Mouse (Mus musculus): ENCODE results near the gene Poll.

GRCm38 (mm10) chr19:45591704-45592103, 31.4 kb upstream of the Poll start:
- no peak for TF ChIP-seq CTCF (IDR thresholded peaks at IDR 0.05; ENCODE audit: extremely low read depth, insufficient read depth, insufficient read length, insufficient replicate concordance)
- TF ChIP-seq POLR2A (IDR thresholded peaks at IDR 0.05; ENCODE audit: low read depth, low read length), result no peak

All from spleen, adult 2 months (tissue).